Mouse (Mus musculus) heart, adult 2 months (tissue): ENCODE measurements around the gene Gm20388.

Experiments used
- CTCF ChIP-seq: fragments of 200-600 bp; IDR thresholded peaks from 2 replicates; pipeline ENCODE4 v1.8.1; 2022; ENCODE audit warnings: antibody characterized with exemption, mild to moderate bottlenecking, moderate library complexity
- EP300 ChIP-seq: fragments of 200-500 bp; IDR thresholded peaks from 2 replicates; pipeline ENCODE4 v1.6.1; 2011; ENCODE audit warnings: low read depth, low read length, control low read depth; ENCODE audit not compliant: insufficient read depth
- POLR2A ChIP-seq: fragments of 200-500 bp; IDR thresholded peaks from 2 replicates; pipeline ENCODE4 v1.6.1; 2011; ENCODE audit warnings: mild to moderate bottlenecking, low read depth, low read length, control low read depth; ENCODE audit not compliant: insufficient read depth

DNA sequence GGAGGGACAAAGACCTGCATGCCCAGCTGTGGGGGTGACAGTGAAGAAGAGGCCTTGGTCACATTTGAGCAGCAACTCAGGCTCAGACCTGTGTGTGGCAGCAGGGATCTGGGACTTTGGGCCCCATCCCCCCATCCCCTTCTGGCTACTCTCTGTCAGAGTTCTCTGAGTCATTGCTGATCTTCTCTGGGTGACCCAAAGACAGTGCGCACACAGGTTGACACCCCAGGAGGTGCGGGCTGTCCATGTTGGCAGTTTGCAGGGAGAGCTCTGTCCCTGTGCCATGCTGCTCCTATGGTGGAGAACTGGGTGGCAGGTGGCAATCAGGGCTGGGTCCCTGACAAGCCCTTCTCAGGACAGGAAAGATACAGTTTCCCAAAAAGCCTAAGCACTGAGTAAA is 1859.0 kb downstream of the Gm20388 start:
- TF ChIP-seq CTCF (no peak), EP300 (no peak), POLR2A (no peak)
